Mouse (Mus musculus): ENCODE results near the gene Kazn.

DNA sequence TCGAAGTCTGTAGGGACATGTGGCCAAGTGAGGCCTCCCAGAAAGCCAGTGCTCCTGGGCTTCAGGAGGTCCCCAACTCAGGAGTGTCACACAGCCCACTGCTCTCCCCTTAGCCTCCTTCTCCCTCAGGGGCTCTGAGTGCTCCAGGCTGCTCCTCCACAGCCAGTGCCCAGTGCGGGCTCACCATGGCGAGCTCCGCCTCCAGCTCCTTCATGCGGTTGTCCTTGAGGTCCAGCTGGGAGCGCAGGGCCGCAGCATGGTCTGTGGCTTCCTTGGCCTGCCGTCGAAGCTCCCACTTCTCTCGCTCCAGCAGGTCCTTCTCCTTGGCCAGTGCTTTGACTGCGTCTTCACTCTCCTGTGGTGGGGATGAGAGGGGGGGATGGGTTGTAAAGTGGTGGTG is 85.0 kb downstream of the Kazn start:
- TF ChIP-seq ETS1 (conservative IDR thresholded peaks at IDR 0.05; ENCODE audit: low read depth, low read length) (no peak), CTCF (conservative IDR thresholded peaks at IDR 0.05 in 1 of 2, IDR thresholded peaks at IDR 0.05 in 1 of 2; ENCODE audit: low read depth in 2 of 2, low read length in 2 of 2) (no peak), ELF1 (IDR thresholded peaks at IDR 0.05; ENCODE audit: low read depth, low read length) (no peak), MAFK (IDR thresholded peaks at IDR 0.05; ENCODE audit: insufficient replicate concordance, low read length) (no peak)

Measured in CH12.LX (cell line).